Mouse (Mus musculus) liver, adult (tissue): ENCODE results near the gene Mettl16.

Source experiments
- GATA4 ChIP-seq: IDR thresholded peaks from 2 replicates; pipeline ENCODE4 v1.6.1; 2014; ENCODE audit warnings: mild to moderate bottlenecking, low read length; ENCODE audit not compliant: insufficient replicate concordance

Gene Mettl16

DNA sequence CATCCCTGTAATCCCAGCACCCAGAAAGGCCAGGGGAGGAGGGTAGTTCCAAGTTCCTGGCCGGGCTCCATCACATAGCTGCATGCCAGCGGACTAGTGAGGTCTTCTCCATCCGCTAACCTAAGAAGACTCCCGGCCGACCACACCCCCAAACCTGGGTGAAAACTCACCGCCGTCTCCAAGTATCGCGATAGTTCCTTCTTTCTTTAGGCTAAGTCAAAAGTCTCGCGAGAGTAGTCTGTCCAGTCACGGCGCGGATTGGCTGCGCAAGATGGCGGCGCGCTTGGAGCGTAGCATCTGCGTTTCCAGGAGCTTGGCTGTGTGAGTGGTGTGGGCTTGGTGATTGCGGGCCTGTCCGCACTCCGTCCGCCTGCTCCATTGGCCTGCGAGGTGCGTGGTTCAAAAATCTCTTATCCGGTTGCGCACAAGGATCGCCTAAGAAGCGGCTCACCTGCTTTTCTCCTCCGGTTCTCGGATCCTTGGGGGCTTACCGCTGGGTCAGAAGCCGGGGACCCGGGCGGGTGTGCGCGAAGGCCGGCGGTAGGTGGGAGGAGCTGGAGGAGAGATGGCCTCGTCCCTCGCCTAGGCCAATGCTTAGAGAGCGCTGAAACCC is at the start of gene Mettl16:
TSS of gene Mettl16 (plus strand) at position 236 of the 613 bp plus-strand sequence.
- peak; percentile 29; the same call in 1 of the 2 replicates for TF ChIP-seq GATA4

DNA sequence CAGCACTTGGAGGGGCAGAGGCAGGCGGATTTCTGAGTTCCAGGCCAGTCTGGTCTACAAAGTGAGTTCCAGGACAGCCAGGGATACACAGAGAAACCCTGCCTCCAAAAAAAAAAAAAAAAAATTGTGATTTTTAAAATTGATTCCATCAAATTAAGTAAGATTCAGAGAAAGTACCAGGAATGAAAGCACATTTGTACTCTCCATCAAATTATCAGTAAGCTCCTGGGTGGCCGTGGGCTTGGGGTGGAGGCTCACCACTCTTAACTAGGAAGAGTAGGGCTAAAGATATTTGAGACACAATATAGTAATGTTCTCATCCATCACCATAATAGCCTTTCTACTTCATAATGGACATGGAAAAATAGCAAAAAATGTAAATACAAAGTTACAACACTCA is 49.5 kb upstream of the Mettl16 start:
- TF ChIP-seq GATA4 = no peak

DNA sequence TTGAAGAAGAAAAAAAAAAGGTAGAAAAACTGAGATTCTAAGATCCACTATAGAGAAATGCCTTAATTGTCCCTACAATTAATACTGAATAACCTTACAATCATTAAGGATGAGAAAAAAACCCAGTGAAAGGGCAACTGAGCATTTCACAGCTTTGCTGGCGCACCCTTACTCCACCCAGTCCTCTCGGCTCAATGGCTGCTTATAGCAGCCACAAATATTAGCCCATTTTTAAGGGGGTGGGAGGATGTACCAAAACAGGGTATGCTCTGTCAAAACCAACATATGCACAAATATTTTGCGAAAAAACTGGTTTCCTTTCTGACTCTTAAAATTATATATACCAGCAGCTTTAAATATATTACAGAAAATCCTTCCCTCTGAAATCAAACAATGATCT is 48.7 kb upstream of the Mettl16 start:
- no peak for TF ChIP-seq GATA4

DNA sequence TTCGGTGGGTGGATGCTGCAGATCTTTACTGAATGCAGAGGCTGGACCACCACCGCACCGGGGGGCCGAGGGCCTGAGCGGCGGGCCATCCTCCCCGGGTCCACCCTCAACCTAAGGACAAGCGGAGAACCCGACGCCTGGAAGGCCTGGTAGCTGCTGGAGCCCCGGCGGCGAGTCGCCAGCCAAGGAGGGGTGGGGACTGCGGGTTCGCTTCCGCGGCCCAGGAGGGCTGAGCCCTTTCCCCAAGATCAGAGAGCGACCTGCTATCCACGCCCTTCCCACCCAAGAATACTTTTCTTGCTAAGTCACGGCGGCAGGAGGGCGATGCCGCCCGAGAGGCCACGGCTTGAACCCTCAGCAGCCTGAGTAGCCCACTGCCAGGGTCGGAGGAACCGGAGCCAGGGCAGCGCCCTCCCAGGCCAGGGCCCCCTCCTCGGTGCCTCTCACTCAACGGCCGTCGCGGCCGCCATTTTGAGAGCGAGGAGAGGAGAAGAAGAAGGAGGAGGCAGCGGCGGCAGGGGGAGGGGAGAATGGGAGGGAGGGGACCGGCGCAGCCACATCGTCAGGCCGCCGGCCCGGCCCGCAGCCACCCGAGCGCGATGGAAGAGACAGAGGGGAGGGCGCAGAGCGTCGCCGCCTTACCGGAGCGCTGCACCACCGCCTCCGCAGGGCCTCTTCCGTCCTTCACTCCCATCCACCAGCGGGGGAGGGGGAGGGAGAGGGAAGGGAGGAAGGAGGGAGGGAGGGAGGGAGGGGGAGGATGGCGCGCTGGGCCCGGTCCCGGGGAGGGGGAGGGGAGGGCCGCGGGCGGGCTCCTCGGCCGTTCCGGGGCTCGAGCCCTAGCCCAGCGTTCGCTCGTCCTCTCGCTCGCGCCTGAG is 47.0 kb upstream of the Mettl16 start:
- TF ChIP-seq GATA4 = no peak

DNA sequence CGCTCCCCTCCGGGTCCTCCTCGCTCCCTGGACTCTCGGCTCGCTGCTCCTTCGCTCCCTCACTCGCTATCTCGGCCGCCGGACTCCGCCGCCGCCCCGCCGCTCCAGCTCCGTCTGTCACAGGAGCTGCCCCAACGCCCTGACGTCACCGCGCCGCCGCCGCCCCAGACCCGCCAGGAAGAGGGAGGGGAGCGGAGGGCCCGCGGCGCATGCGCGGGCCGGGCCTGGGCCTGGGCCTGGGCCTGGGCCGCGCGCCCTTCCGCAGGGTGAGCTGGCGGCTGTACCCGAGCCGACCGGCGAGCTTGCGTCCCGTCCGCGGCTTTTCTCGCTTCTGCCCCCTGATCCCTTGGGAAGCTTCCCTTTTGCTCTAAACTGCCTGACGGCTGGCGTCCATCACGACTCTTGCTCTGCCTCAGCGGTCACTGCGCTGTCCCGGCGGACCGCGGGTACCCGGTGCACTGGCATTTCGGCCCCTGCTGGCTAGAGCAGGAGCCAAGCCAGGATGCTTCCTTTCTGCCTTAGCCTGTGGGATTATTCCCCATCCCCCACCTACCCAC is 46.3 kb upstream of the Mettl16 start, which contains the start of gene Pafah1b1:
TSS of gene Pafah1b1 (minus strand) at position 436 of the 557 bp plus-strand sequence.
- TF ChIP-seq GATA4 = peak; percentile 46; the same call in 1 of the 2 replicates

DNA sequence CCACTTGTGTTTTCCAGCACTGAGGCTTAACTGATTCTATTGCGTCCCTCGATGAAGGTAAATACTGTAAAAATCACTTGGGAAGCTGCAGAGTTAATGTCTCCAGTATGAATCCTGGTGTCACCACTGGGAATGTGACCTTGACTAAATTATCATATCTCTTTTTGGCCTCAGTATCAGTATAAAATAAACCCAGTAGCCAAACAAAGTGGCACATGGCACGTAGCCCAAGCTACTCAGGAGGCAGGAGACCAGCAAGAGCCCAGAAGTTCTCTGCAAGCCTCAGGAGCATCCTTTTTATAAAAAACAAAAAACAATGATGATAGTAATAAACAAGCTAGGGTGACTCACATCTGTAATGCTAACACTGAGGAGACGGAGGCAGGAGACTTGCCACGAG is 45.4 kb upstream of the Mettl16 start:
- TF ChIP-seq GATA4 = no peak

DNA sequence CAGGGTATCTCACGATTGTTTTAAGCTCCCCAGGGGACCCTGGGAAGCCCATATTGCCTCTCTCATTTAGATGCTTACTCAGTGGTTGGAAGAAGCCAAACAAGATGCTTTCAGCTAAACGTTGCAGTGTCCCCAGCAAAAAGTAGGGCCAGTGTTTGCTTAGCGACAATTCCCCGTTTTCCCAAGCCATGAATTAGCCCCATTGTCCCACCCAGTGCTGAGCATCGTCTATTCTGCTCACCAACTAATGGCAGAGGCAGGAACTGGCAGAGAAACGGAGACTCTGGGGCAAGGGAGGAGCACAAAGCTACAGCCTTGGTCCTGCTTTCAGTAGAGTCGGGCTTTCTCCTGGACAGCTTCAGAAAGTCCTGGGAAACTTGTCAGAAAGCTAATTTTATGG is 35.7 kb upstream of the Mettl16 start:
- no peak for TF ChIP-seq GATA4

DNA sequence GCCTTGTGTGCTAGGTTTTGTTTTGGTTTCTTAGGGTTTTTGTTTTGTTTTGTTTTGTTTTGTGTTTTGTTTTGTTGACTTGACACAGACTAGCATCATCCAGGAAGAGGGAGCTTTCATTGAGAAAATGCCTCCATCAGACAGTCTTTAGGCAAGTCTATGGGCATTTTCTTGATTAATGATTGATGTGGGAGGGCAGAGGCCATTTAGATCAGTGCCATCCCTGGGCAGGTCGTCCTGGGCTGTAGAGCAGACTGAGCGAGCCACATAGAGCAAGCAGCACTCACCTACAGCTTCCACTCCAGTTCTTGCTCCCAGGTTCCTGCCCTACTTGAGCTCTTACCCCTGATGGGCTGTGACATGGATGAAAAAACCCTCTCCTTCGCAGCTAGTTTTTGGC is 32.8 kb upstream of the Mettl16 start:
- no peak for TF ChIP-seq GATA4

DNA sequence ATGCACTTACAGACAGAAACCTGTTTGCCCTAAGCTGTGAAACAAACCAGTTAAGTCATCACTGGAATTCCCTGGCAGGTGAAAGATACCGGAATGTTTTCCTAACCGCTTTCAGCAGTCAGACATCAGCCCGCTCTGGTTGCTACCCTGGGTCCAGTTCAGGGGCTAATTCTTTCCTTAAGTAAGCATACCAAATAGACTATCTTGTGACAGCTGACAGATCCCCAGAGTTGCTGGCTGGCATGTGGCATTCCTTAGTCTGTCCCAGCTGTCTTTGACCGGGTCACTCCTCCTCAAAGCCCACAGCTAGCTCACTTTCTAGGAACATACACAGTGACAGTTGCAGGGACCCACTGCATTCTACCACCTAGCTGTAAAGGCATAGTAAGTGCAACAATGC is 22.6 kb upstream of the Mettl16 start:
- no peak for TF ChIP-seq GATA4

DNA sequence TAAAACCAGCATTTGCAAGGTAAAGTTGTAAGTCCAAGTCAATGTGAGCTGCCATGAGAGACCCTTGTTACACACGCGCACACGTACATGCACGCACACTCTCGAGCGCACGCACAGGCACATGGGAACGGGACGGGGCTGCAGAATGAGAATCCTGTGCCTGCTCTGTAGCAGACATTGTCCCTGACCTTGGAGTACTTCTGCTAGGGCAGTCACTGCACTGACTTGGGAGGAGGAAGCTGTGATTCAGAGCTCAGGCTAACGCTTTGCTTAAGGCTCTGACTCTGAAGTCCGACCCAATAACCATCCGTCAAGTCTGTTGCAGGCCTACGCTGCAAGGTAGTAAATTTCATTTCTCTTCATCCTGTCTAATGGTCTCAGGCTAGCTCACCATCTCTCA is 21.4 kb upstream of the Mettl16 start:
- TF ChIP-seq GATA4 = no peak

DNA sequence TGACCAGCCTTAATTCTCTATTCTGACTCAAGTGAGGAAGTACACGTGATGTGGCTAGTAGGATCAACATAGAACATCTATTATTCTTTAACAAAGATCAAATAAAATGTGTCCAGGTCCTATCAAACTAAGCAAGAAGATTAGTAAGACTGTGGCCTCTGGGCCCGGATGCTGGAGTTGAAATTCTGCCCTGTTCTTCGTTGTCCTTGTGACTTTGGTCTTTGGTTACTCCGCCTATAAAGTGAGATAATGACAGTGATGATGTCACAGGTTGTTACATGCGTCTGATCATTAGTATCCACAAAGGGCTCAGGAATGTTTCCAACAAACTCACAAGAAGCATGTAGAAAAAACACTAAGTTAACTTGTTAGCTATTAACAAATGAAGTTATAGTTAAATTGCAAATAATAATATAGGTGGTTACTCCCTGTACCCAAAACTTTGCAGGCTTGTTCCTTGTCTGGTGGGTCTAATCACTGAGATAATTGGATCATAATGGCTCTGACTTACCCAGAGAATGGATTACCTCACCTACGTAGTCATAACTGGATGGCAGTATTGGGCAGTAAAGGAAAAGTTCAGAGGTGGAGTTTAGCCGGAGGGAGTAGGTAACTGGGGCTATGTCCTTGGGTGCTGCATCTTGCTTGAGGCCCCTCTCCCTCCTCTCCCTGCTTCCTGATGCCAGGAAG is 19.8 kb upstream of the Mettl16 start:
- TF ChIP-seq GATA4 = no peak

DNA sequence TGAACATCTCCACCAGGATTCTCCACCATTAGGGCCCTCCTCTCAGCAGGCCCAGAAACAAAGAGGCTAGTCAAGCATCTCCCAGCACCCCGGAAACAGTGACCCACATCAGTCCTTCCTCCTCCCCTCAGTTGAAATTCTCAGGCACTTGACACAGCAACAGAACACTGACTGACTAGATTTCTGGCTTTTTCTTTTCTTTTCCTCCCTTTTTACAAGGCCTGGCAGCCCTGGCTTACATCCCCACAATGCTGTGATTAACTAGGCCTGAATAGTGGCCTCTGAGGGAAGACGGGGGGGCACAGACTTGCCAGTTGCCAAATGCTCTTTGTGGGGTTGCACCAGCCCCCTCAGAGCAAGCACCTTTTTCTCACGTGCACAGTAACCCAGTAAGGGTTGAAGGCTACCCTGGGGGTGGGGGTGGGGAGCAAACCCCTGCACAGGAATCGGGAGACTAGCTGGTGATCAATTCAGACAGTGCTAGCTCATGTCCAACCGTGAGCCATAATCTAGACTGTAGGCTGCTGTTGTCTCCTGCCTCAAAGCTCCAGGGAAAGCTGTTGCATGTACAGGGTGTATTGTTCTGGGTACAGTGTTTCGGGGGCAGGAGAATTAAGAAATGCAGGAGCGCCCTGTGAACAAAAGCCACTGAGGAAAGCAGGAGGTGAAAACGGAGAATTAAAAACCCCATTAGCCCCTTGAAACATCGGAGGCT is 19.1 kb upstream of the Mettl16 start:
- TF ChIP-seq GATA4 = no peak

DNA sequence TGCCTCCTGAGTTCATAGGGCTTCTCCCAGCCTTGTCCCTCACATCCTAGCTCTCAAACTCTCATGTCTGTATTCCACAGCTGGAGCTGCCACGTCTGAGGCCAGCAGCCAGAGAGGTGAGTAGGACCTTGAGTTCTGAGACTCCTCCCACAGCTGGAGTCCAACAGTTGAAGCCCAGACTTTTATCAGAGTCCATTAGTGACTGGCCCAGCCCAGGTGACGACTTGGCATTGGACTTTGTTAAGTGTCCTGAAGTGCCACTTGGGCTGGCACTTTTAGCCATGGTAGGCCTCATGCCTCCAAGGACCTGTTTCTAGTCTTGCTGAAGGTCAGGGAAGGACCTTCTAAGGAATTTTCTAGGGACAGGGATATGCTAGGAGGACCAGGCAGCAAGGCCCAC is 14.0 kb upstream of the Mettl16 start:
- no peak for TF ChIP-seq GATA4

DNA sequence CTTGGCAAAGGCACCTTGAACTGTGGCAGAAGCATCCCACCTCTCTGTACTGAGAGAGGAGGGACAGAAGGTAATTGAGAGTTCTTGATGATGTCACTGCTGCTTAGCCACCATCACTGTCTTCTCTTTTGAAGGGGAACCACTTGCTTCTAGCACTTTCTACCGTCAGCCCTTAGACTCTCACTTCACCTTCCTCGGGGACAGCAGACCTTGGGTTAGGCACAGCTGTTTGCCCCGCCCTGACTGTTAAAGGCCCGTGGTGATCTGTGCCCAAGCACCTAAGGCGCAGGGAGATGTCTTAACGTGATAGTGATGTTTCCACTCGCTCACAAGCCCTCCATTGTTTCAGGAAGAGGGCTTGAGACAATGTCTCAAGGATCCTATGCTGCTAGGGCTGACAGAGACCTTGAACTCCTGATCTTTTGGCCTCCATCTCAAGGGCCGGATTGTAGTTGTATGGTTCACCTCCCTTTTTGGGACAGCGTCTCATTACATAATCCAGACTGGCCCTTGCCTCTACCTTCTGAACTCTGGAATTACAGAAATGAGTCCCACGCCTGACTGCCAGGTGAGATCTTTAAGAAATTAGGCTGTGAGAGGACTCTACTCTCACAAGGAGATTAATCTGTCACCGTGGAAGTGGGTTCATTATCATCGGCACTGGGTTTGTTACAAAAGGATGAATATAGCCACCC is 9.5 kb upstream of the Mettl16 start:
- TF ChIP-seq GATA4 = no peak
